Mouse (Mus musculus) myocyte (in vitro differentiated cells): ENCODE results near the gene Tnip2.

Experiments used
- CEBPB ChIP-seq: IDR thresholded peaks from 2 replicates; pipeline ENCODE4 v1.6.1; 2011; ENCODE audit warnings: mild to moderate bottlenecking, moderate library complexity; ENCODE audit not compliant: poor library complexity, insufficient read depth, severe bottlenecking
- E2F4 ChIP-seq: IDR thresholded peaks from one replicate; pipeline ENCODE4 v1.6.1; 2011; ENCODE audit warnings: mild to moderate bottlenecking, control low read depth, moderate library complexity; ENCODE audit not compliant: insufficient read depth
- MAX ChIP-seq: IDR thresholded peaks from one replicate; pipeline ENCODE4 v1.6.1; 2011; ENCODE audit warnings: low read depth, mild to moderate bottlenecking, control low read depth
- MYOD1 ChIP-seq, 3 experiments: IDR thresholded peaks; one replicate each; pipeline ENCODE4 v1.6.1; 2011; ENCODE audit warnings: control low read depth in 2 of 3, low read depth in 2 of 3, mild to moderate bottlenecking in 2 of 3, moderate library complexity in 1 of 3; ENCODE audit not compliant: insufficient read length in 2 of 3, control insufficient read depth in 1 of 3
- MYOG ChIP-seq, 3 experiments: IDR thresholded peaks; one replicate each; pipeline ENCODE4 v1.6.1; 2011; ENCODE audit warnings: control low read depth in 2 of 3, low read depth in 2 of 3, mild to moderate bottlenecking in 2 of 3; ENCODE audit not compliant: insufficient read length in 2 of 3, control insufficient read depth in 1 of 3, insufficient read depth in 1 of 3
- POLR2A ChIP-seq: IDR thresholded peaks from one replicate; pipeline ENCODE4 v1.6.1; 2011; ENCODE audit warnings: low read depth, mild to moderate bottlenecking, control low read depth, moderate library complexity; ENCODE audit not compliant: insufficient read length
- REST ChIP-seq: IDR thresholded peaks from one replicate; pipeline ENCODE4 v1.6.1; 2011; ENCODE audit warnings: mild to moderate bottlenecking, control low read depth, moderate library complexity; ENCODE audit not compliant: insufficient read depth, insufficient read length
- SRF ChIP-seq: IDR thresholded peaks from one replicate; pipeline ENCODE4 v1.6.1; 2011; ENCODE audit warnings: low read depth; ENCODE audit not compliant: control insufficient read depth, insufficient read length
- TCF12 ChIP-seq: IDR thresholded peaks from one replicate; pipeline ENCODE4 v1.6.1; 2011; ENCODE audit warnings: mild to moderate bottlenecking, control low read depth; ENCODE audit not compliant: poor library complexity, insufficient read depth, severe bottlenecking
- TCF3 ChIP-seq: IDR thresholded peaks from one replicate; pipeline ENCODE4 v1.6.1; 2011; ENCODE audit warnings: low read depth, control low read depth; ENCODE audit not compliant: insufficient read length
- USF1 ChIP-seq: IDR thresholded peaks from one replicate; pipeline ENCODE4 v1.6.1; 2011; ENCODE audit warnings: low read depth, mild to moderate bottlenecking, control low read depth, moderate library complexity

DNA sequence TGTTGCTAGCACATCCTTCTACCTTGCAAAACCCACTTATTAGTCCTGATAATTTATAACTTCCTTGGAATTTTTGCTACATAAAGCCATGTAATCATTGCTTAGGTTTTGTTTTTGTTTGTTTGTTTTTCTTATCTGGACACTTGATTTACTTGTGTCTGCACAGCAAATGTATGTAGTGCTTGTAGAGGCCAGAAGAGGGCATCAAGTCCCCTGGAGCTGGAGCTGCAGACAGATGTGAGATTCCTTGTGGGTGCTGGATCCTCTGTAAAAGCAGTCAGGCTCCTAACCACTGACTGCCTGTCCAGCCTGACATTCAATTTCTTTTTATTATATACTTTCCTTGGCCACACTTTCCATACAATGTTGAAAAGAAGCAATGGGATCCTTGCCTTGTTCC, 33.6 kb upstream of the Tnip2 start:
- TF ChIP-seq MYOG (IDR thresholded peaks at IDR 0.05; ENCODE audit: control insufficient read depth in 1 of 3, insufficient read depth in 1 of 3, insufficient read length in 2 of 3, low read depth in 2 of 3) (no peak), REST (no peak), SRF (no peak), POLR2A (no peak), TCF12 (no peak), USF1 (no peak), MYOD1 (IDR thresholded peaks at IDR 0.05; ENCODE audit: control insufficient read depth in 1 of 3, insufficient read length in 2 of 3, low read depth in 2 of 3) (no peak), E2F4 (no peak), TCF3 (no peak), MAX (no peak), CEBPB (no peak)
